ENCODE assay signal across 26 mouse cellular contexts in genomic region chr1:34306741-34307140, GRCm38 (mm10).
DNase-seq lines count a peak whose midpoint lies in the region; ATAC-seq and TF ChIP-seq lines count a peak whose summit lies in the region.
"Had no signal": no experiment of that assay in that cellular context is flagged by ENCODE, and none has a peak within 500 bp of the region (broad histone marks: within the 10 kb centered on the region; RNA-seq: fewer than 3 reads in every experiment).

No protein-coding gene starts in this region.

- H3K4me1 ChIP-seq in kidney, adult 2 months (ENCODE audit: control insufficient read depth, insufficient read depth, low read length) = no peaks in the 10 kb centered on the region
- no peaks in the 10 kb centered on the region for H3K4me1 ChIP-seq in kidney, embryonic 16.5 days (ENCODE audit: insufficient read depth, low read length)
- H3K4me1 ChIP-seq in liver, adult 2 months (ENCODE audit: control insufficient read depth, insufficient read depth, low read length) = no peaks in the 10 kb centered on the region
- 0 out of 2 replicates have a peak, but pooled peaks cover 3% of the 10 kb centered on the region for H3K4me1 ChIP-seq in liver, embryonic 11.5 days (replicated peaks; ENCODE audit: control insufficient read depth, insufficient read depth, low read length)
- peaks cover 0 to 6% of the 10 kb centered on the region in 2 experiments; a peak in 1 of 4 replicates for H3K4me1 ChIP-seq in liver, embryonic 14.5 days (replicated peaks; ENCODE audit: control insufficient read depth in 2 of 2, insufficient read depth in 2 of 2, low read length in 1 of 2)
- H3K4me1 ChIP-seq: embryonic facial prominence, embryonic 15.5 days; forebrain, embryonic 10.5 days; hindbrain, embryonic 13.5 days had no signal

- 90% methylated on average over 2 of the region's 2 CpGs for WGBS in kidney, adult 2 months
- 89% methylated on average over 2 of the region's 2 CpGs for WGBS in kidney, embryonic 16.5 days
- WGBS in liver, adult 2 months = 75% methylated on average over 2 of the region's 2 CpGs
- WGBS in liver, embryonic 11.5 days = 87% methylated on average over 2 of the region's 2 CpGs
- 58% methylated on average over 2 of the region's 2 CpGs for WGBS in liver, embryonic 14.5 days (ENCODE audit: insufficient replicate concordance)

- no peak overlapping the region for H3K27ac ChIP-seq in kidney, adult 2 months (ENCODE audit: insufficient read depth, low read depth, low read length)
- no peak overlapping the region for H3K27ac ChIP-seq in kidney, embryonic 16.5 days (ENCODE audit: low read length)
- no peak overlapping the region for H3K27ac ChIP-seq in liver, adult 2 months (replicated peaks; ENCODE audit: insufficient read depth, low read depth, low read length)
- no peak overlapping the region for H3K27ac ChIP-seq in liver, embryonic 11.5 days (ENCODE audit: low read depth, low read length)
- H3K27ac ChIP-seq in liver, embryonic 14.5 days = no peak overlapping the region
- H3K27ac ChIP-seq: embryonic facial prominence, embryonic 15.5 days; forebrain, embryonic 10.5 days; gastrocnemius, adult 2 months; heart, embryonic 15.5 days; hindbrain, embryonic 13.5 days had no signal

- H3K9ac ChIP-seq in kidney, embryonic 16.5 days (replicated peaks; ENCODE audit: low read length) = no peak overlapping the region
- H3K9ac ChIP-seq in liver, adult 2 months (ENCODE audit: low read depth, low read length) = no peak overlapping the region
- no peak overlapping the region for H3K9ac ChIP-seq in liver, embryonic 11.5 days (ENCODE audit: low read depth, low read length)
- no peak overlapping the region for H3K9ac ChIP-seq in liver, embryonic 14.5 days (replicated peaks)
- H3K9ac ChIP-seq: embryonic facial prominence, embryonic 15.5 days; heart, embryonic 15.5 days; hindbrain, embryonic 13.5 days had no signal

- no peak overlapping the region for H3K4me3 ChIP-seq in kidney, adult 2 months (ENCODE audit: insufficient read depth, low read depth, low read length)
- no peak overlapping the region for H3K4me3 ChIP-seq in kidney, embryonic 16.5 days (ENCODE audit: low read length)
- no peak overlapping the region for H3K4me3 ChIP-seq in liver, adult 2 months (ENCODE audit: insufficient read depth, low read depth, low read length)
- H3K4me3 ChIP-seq in liver, embryonic 11.5 days (ENCODE audit: low read depth, low read length) = no peak overlapping the region
- H3K4me3 ChIP-seq in liver, embryonic 14.5 days (ENCODE audit: insufficient read depth in 1 of 2, low read depth in 2 of 2, low read length in 2 of 2) = no peak overlapping the region
- H3K4me3 ChIP-seq: embryonic facial prominence, embryonic 15.5 days; erythroblast, embryonic 14.5 days; forebrain, embryonic 10.5 days; gastrocnemius, adult 2 months; heart, embryonic 15.5 days; hindbrain, embryonic 13.5 days had no signal

- H3K4me2 ChIP-seq in kidney, embryonic 16.5 days (replicated peaks; ENCODE audit: low read depth, low read length) = no peak overlapping the region
- no peak overlapping the region for H3K4me2 ChIP-seq in liver, embryonic 11.5 days
- no peak overlapping the region for H3K4me2 ChIP-seq in liver, embryonic 14.5 days (ENCODE audit: low read depth)
- H3K4me2 ChIP-seq: embryonic facial prominence, embryonic 15.5 days; heart, embryonic 11.5 days; heart, embryonic 15.5 days; hindbrain, embryonic 13.5 days had no signal

- no peaks in the 10 kb centered on the region for H3K27me3 ChIP-seq in kidney, adult 2 months (replicated peaks; ENCODE audit: control insufficient read depth, insufficient read depth, low read length)
- H3K27me3 ChIP-seq in kidney, embryonic 16.5 days (ENCODE audit: insufficient read depth, low read length) = no peaks in the 10 kb centered on the region
- no peaks in the 10 kb centered on the region for H3K27me3 ChIP-seq in liver, adult 2 months (ENCODE audit: control insufficient read depth, insufficient read depth, low read length)
- no peaks in the 10 kb centered on the region for H3K27me3 ChIP-seq in liver, embryonic 11.5 days (replicated peaks; ENCODE audit: control insufficient read depth, insufficient read depth, low read length)
- no peaks in the 10 kb centered on the region for H3K27me3 ChIP-seq in liver, embryonic 14.5 days (ENCODE audit: control insufficient read depth, insufficient read depth, low read length)
- H3K27me3 ChIP-seq: embryonic facial prominence, embryonic 15.5 days; heart, embryonic 15.5 days; hindbrain, embryonic 13.5 days had no signal

- TF ChIP-seq CTCF in kidney, adult 2 months (conservative IDR thresholded peaks at IDR 0.05; ENCODE audit: insufficient read depth, insufficient read length, low read depth, low read length) = no peak
- no peak for TF ChIP-seq CTCF in liver, adult 2 months (IDR thresholded peaks at IDR 0.05; ENCODE audit: low read depth, low read length)
- TF ChIP-seq CTCF in liver, embryonic 14.5 days (IDR thresholded peaks at IDR 0.05; ENCODE audit: low read depth) = no peak

- H3K36me3 ChIP-seq in kidney, adult 2 months (ENCODE audit: control insufficient read depth, insufficient read depth, low read length) = peaks cover 7% of the 10 kb centered on the region
- peaks cover 44% of the 10 kb centered on the region for H3K36me3 ChIP-seq in kidney, embryonic 16.5 days (ENCODE audit: insufficient read depth, low read length)
- H3K36me3 ChIP-seq in liver, adult 2 months (ENCODE audit: control insufficient read depth, insufficient read depth, low read length) = peaks cover 29% of the 10 kb centered on the region
- H3K36me3 ChIP-seq in liver, embryonic 11.5 days (ENCODE audit: control insufficient read depth, insufficient read depth, low read length) = peaks cover 8% of the 10 kb centered on the region; the same call in 1 of the 2 replicates
- H3K36me3 ChIP-seq in liver, embryonic 14.5 days (replicated peaks; ENCODE audit: control insufficient read depth, insufficient read depth, low read depth) = no peaks in the 10 kb centered on the region; the same call in 1 of the 2 replicates
- H3K36me3 ChIP-seq: G1E had no signal

- TF ChIP-seq POLR2A in kidney, adult 2 months (IDR thresholded peaks at IDR 0.05; ENCODE audit: low read depth, low read length) = no peak
- TF ChIP-seq POLR2A in liver, adult 2 months (IDR thresholded peaks at IDR 0.05; ENCODE audit: extremely low read depth, insufficient read depth, low read length) = no peak

- no peak for ATAC-seq in kidney, embryonic 16.5 days (ENCODE audit: low FRiP score, low TSS enrichment)
- no peak for ATAC-seq in liver, embryonic 11.5 days (replicated peaks; ENCODE audit: low FRiP score)
- ATAC-seq in liver, embryonic 14.5 days (ENCODE audit: insufficient read depth) = peak; percentile 49
- ATAC-seq: CD4-positive, CD25-positive, alpha-beta regulatory T cell, adult 4 months; forebrain, embryonic 14.5 days had no signal

- H3K79me2 ChIP-seq in liver, adult 2 months (ENCODE audit: control insufficient read depth, insufficient read depth, low read length) = no peaks in the 10 kb centered on the region

- TF ChIP-seq EP300 in liver, embryonic 14.5 days (IDR thresholded peaks at IDR 0.05; ENCODE audit: low read depth) = no peak

- H3K9me3 ChIP-seq in kidney, embryonic 16.5 days (ENCODE audit: low read length) = no peaks in the 10 kb centered on the region
- H3K9me3 ChIP-seq in liver, embryonic 11.5 days (ENCODE audit: control insufficient read depth, low read length) = no peaks in the 10 kb centered on the region
- H3K9me3 ChIP-seq in liver, embryonic 14.5 days (ENCODE audit: control insufficient read depth, low read length) = no peaks in the 10 kb centered on the region
- H3K9me3 ChIP-seq: embryonic facial prominence, embryonic 15.5 days; forebrain, embryonic 10.5 days; G1E; heart, embryonic 15.5 days; hindbrain, embryonic 13.5 days had no signal

- peak; percentile 28 for DNase-seq in adrenal gland, postnatal 10 days
- no peak for DNase-seq in adrenal gland, postnatal 36 days
- DNase-seq in kidney, adult 2 months = peak; percentile 45
- peak; percentile 84 for DNase-seq in liver, adult 2 months (ENCODE audit: extremely low read depth, low read depth, low spot score)
- DNase-seq in liver, embryonic 11.5 days (ENCODE audit: low spot score) = no peak
- DNase-seq in liver, embryonic 14.5 days (ENCODE audit: low read depth in 3 of 3, low spot score in 3 of 3) = no peak
- DNase-seq in lung, postnatal 10 days = no peak
- DNase-seq: B cell, adult 2 months; cerebellum, adult 11 months; cerebellum, adult 8-10 months; cerebellum, postnatal 14 days; embryo, embryonic 11 days; gastrocnemius, adult 2 months; gastrocnemius, postnatal 25 days; heart, adult 18-20 months; heart, postnatal 14 days had no signal

Comparison
In these comparisons a context has a peak if more than half of its experiments do, and no peak if none do; other contexts are left out.
1. DNase-seq: peak in adrenal gland, postnatal 10 days (single experiment), kidney, adult 2 months (single experiment) and liver, adult 2 months (single experiment); none in adrenal gland, postnatal 36 days (0 of 2), liver, embryonic 11.5 days (single experiment), liver, embryonic 14.5 days (0 of 3) and lung, postnatal 10 days (single experiment).